Mouse (Mus musculus) thymus, adult 18-20 months (tissue): Measurements from ENCODE around the gene Ppp1r14b.

ENCODE experiments used
- DNase-seq, 2 experiments: peaks; one replicate each; pipeline ENCODE4 v3.0.0; 2022; ENCODE audit warnings: mixed read lengths in 2 of 2

The Ppp1r14b gene

DNA sequence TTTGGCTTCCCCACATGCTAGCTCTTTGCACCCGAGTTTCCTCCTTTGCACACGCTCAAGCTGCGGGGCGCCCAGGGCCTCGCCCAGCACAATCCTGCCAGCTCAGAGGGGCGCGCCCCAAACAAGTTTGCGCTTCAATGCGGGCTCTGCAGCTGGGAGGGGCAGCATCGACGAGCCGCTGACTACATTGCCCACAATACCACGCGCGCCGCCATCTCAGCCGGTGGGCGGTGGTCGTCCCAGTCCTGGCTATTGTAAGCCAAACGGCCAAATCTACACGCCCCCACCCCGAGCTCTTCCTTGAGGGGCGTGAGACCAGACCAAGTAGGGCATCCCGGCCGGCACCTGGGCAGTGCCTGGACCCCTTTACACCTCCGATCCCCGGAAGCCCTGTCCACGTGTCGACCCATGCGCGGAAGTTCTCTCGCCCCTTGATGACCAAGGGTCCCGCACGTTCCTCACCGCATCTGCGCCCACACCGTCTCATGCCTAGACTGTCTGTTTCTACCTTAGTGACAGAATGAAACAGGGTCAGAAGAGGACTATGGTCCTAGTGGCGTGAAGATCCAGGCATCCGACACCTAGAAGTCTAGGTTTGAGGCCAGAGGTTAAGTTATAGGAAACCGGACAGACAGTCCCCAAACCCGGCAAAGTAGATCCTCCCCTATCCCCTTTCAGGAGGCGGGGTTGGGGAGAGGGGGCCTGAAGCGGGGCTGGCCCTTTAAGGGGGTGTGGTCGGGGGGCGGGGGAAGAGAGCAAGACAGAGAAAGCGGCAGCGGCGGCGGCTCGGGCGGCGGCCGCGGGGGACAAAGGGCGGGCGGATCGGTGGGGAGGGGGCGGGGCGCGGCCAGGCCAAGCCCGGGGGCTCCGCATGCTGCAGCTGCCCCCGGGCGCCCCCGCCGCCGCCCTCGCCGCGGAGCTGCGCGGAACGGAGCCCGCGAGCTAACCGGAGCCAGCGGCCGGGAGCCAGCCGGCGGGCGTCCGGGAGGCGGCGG is at the start of gene Ppp1r14b:
Gene Ppp1r14b, plus strand, starts transcription at position 758 of the 995 bp plus-strand sequence.
- peak; percentile 78 to 83 for DNase-seq

DNA sequence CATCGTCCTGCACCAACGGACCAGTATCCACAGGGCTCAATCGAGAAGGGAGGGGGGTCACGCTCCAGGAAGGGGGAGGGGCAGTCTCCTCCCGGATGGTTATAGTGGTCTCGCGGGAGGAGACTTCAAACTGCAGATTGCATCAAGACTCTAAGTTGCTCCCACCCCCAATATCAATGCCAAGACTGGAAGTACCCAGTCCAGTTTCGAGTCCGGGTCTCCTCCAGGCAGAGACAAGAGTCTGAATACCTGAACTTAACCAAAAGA is 49.5 kb upstream of the Ppp1r14b start, which contains the start of gene Catsperz:
Gene Catsperz, minus strand, starts transcription at position 74 of the 267 bp plus-strand sequence.
- DNase-seq: no peak

DNA sequence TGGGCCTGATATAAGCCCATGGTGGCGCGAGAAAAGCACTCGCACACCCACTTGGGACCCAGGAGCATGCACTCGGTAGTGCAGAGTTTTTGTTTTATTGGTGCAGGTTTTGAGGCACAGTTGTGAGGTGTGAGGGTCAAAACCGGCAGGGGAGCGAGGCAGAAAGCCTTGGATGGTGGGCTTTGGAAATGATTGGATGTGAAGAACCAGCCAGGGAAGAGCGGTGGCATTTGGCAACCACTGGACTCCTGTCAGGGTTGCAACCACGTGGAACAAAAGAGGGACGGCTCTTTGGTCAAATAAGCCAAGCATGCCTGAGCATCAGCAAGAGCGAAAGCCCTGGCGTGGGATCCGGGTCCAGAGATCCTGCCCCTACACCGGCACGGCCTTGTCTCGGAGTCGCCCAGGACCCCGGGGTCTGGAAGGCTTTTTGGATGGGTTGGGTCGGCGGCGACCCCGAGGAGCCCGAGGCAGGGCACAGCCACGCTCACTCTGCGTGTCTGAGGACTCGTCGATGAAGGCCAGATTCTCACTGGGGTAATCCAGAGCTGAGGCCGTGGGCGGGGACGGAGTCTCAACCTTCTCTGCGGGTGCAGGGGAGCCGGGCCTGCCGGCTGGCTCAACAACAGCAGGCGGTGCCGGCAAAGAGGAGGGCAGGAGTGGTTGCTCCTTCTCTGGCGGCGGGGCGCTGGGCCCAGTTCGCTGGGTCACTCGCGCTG is 49.0 kb upstream of the Ppp1r14b start:
- no peak for DNase-seq

DNA sequence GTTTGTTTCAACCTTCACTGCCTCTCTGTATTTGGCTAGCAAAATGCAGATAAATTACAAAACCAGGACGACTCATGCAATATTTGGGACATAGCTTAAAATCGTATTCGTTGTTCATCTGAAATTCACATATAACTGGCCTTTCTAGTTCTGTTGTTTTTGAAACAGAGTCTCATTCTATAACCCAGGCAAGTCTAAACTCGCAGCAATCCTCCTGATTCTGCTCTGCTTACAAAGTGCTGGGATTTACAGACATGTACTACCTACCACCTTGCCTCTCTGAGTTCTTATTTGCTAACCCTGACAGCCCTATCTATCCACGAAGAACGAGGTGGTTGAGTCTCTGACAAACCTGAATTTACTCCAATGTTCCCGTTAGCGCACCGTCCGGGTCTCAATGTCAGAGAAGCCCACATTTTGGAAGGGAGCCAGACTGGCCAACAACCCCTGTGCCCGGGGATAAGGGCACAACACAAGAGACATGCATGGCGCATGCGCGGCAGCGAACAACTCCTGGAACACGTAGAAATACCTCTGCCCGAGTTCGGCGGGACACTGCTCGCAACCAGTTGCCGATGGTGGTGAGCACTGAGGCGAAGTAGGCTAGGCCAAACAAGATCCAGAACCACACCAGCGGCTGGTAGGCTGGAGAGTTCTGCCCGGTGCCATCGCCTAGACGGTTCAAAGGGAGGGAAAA is 48.1 kb upstream of the Ppp1r14b start:
- no peak for DNase-seq

DNA sequence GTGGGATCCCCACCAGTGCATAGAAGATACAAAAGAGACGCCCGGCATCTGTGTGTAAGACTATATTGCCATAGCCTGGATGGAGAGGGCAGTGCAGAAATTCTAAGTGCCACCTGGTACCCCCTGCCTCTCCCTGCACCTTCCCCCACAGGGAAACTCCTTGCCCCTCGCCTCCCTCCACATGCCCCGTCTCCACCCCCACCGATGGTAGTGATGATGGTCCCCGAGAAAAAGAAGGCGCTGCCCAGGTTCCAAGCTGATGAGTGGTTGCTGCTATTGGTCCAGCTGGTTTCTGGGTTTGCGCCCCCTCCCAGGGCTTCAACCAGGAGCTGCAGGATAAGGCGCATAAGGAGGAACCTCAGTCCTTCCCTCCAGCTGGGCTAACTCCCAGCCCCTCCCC is 46.7 kb upstream of the Ppp1r14b start:
- no peak for DNase-seq

DNA sequence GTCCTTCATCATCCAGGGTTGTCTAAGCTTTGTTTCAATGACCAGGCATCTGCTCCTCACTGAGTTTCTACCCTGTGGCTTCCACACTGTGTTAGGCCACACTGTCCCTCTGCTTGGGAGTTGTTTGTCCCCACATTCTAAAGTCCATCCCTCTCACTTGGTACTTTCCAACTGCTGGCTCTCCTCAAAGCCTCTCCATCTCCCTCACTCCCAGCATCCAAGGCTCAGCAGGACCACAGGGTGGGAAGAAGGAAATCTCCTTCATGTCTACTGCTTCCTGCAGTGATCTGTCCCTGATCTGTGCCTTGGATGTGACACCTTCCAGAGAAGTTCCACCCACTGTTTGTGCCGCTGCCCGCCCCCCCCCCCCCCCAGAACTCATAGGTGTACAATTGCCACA is 43.8 kb upstream of the Ppp1r14b start:
- no peak for DNase-seq

DNA sequence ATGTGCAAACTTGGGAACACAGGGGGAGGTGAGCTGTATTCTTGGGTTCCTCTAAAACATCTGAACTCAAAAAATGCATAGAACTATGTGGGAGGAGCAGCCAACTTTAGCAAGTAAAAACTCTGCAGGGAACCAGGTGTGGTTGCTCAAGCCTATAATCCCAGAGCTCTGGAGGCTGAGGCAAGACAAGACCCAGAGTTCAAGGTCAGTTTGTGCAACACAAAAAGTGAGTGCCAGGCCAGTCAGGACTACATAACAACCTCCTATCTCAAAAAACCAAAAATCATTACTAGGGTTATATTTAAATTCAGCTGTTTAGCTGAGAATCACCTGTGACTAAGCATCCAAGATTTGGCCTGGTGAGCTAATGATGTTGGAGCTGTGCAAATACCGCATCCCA is 42.8 kb upstream of the Ppp1r14b start:
- DNase-seq: no peak

DNA sequence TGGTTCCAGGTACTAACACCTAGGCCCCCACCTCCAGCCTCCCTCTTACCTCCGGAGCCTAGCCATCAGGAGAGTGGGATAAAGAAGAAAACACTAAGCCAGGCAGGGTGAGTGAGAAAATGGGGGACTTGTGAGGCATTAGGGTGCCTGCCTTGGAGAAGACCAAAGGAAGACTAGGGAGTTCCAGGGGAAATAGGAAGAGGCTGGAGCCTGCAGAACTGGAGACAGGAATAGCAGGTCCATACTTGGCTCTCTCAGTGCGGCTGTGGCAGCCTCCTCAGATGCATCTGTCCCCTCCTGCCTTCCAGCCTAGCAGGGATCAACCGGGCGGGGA is 41.7 kb upstream of the Ppp1r14b start:
- DNase-seq: no peak

DNA sequence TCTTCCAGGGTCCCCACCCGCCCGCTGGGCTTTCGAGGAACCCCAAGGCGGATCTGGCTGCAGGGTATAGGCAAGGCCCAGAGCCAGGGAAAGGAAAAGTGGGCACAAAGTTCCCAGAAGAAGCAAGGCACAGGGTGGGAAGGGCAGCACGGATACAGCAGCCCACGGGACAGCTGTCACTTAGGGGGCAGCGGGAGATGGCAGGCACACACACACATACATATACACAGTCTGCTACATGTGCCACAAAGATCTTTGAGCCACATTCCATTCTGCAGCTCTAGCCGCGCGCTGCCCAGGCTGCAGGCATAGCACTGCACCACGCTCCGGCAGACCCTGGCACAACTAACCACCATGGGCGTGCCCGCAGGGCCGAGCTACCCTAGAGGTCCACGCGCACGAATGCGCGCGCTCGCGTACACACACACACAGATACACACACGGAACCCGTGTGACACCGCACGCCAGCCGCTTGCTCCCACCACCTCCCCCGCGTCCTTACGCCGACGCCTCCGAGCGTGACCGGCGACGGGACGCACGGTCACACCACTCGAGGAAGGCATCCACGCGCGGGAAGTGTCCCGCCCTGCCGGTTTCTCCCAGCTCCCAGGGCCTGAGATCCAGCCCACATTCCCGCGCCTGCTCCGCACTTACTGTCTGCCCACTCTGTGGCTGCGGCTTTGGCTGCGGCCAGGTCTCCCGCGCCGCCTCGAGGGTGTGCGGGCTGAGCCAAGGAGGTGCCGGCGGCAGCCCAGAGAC is 41.2 kb upstream of the Ppp1r14b start:
- DNase-seq: no peak

DNA sequence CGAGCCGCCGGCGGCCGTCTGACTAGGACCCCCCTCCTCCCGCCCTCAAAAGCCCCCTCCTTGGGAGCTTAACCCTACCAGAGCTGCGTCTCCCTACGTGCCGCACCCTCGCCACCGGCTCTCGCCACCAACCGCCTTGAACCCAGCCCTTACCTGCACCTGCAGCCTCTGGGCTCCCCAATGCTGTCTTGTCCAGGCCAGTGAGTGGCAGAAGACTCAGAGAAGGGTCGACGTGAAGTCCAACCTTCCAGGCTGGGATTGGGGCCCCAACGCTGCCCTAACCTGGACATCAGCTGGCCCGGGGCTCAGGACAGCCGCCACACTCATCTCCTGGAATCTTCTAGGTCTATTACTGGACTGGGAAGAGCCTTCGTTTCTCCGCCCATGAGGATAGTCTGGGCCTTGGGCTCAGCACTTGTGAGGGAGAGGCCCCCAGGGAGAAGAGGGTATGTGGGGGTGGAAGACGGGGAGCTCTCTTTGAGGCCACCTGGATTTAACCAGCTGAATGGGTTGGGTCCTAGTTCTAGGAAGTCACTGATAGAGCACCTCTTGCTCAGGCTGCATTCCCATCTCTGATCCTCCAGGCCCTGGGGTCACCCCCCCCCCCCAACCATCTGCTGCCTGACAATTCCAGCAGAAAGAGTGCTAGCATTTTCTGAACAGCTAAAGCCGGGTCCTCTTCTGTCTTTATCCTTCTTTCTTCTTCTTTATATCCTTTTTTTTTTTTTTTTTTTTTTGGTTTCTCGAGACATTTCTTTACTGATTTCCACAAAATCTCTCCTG is 40.4 kb upstream of the Ppp1r14b start, which contains the start of gene Kcnk4:
Gene Kcnk4, minus strand, starts transcription at position 321 of the 783 bp plus-strand sequence.
- DNase-seq: no peak

DNA sequence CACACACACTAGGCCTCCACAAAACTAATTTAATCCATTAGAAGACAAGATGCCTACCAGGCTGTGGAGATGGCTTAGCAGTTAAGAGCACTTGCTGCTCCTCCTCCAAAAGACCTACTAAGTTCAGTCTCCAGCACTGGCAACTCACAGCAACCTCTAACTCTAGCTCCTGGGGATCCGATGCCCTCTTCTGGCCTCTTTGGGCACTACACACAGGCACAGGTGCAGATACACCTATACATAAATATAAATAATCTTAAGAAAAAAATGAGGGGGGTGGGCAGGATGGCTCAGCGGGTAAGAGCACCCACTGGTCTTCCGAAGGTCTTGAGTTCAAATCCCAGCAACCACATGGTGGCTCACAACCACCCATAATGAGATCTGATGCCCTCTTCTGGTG is 38.5 kb upstream of the Ppp1r14b start:
- no peak for DNase-seq

DNA sequence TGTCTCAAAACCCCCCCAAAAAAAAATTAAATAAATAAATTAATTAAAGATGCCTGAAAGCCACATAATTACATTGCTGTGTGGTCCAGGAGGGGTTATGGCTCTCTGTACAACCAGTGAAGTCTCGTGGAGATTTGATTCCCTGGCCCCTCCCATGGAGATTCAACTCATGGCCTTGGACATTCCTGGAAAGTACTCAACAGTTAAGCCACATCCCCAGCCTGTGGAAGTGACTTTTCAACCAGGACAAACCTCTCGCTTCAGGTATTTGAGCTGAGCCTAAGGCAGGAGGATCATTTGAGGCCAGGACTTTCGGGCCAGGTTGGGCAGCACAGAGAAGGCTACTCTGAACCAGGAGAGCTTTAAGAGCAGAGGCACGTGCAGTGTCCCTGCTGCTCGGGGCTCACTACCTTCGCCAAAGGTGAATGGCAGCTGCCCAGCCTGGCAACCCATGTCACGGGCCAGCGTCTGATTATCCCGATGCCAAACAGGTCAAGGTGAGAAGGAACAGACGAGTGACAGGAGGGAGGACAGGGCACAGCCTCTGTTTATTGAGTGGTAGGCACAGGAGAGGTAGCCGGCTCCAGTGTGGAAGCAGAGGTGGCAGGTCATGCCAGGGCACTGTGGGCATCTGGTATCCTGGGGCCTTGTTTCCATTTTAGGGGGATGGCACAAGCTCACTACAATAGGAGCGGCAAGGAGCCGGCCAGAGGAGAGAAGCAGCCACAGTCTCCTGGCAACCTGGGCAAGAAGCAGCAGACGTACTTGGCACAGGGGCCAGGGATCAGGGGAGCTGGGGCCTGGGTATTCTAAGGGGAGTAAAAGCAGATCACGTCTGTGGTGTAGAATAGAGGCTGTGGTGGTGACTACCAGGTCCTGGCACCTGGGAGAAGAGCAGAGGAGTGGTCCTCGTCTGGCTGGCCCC is 37.0 kb upstream of the Ppp1r14b start:
- DNase-seq: no peak

DNA sequence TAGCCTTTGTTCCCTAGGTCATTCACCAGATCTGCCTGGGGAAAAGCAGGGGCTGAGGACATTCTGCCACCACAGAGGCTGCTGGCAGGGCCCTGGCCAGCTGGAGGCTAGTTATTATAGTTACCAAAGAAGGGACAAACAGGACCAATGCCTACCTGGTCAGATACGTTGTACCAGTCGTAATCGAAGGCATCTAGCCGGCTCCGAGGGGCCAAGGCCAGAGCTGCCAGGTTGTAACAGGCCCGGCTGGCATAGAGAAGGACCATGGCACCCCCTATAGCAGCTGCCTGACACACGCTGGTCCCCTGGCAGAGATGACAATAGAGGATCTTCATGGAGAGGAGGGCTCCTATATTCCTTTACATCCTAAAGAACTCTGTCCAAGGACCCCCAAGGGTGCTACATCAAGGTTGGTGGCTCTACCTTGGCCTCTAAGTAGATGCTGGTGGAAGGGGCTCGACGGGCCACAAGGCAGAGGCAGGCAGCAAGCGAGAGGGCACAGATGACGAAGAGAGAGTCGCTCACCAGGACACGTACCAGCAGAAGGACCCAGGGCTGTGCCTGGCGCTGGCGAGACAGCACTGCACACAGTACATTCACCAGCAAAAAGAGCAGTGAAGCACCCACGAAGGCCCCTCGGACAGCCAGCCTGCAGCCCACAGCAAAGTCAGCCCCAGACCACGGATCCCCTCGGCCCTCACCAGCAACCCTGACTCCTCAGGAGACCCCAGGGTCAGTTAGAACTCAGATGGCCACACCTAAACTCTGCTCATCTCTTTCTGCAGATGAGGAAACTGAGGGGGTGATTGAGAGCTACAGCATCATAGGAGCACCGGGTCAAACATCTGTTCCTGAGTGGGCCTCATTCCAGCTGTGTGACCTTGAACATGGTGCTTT is 35.4 kb upstream of the Ppp1r14b start:
- DNase-seq: no peak

DNA sequence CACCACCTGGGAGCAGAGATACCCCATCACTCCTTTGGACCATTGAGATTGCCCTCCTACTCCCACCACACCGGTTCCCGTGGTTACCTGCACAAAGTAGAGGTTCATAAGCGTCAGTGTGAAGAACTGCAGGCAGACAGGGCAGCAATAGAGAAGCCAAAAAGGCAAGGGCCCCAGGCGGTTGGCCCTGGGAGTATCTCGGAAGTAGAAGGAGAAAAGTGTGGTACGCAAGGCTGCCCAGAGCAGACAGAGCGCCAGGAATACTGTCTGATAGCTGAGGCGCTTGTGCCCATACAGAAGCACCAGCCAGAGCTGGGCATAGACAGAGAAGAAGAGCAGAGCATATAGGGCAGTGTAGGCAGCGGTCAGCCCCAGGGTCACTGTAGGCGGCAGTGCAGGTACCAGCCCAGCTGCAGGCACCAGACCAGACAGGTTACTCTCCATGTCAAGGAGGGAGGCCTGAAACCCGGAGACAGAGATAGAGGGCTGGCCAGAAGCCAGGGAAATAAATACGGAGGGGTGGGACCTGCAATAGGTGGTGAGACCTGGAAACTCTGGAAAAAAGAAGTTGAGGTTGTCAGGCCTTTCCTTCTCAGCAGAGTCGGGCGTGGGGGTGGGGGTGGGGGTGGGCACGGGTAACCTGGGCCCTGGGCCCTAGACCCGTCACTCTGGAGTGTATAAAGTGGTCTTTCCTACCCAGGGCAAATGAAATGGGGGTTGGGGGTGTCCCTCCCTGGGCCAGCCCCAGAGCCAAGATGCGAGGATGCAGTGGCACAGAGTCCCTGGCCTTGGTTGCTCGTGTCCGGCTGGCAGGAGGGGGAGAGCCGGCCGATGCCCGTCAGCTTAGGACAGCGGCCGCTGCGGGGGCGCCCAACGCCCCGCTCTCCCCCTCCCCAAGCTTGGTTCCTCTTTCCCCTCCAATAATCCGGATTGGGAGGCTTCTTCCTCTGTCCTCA is 34.1 kb upstream of the Ppp1r14b start:
- peak in 1 of 2 experiments; percentile 45 for DNase-seq

DNA sequence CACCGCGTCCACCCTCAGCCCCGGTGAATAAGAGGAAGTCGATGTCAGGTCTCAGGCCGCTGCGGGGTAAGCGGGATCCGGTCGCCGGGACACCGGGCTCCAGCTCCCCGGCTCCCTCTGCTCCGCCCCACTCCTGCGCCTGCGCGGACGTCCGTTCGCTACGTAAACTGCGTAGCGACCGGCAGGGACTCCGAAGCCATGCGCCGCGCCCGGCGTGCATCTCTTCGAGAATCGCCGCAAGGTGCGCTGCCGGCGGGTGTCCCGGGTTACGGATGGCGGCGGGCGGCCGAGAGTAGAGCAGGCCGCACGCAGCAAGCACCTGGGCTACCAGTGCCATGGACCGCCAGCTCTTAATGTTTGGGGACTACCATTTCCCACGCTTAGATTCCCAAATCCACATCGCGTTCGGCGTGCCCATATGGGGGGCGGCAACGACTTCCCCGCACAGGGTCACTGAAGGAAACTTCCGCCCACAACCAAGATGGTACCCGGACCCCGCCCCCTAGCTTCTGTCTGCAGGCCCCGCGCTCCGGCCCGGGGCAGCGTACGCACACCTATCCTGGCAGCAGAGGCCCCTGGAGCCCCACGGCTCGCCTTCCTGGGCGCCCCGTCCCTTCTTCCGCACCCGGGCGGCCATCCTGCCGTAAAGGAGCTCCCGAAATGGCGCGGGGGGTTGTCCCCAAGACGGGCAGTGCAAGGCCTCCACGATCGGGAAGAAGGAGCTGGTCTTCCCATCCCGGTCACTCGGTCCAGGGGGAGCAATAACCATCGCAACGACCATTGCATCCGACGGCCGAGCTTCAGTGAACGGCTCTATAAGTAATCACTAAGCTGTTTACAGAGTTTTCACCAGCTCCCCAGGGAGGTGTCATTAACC is 33.2 kb upstream of the Ppp1r14b start, which contains the start of gene Bad:
Gene Bad, plus strand, starts transcription at position 490 of the 877 bp plus-strand sequence.
- peak; percentile 86 to 88 for DNase-seq

DNA sequence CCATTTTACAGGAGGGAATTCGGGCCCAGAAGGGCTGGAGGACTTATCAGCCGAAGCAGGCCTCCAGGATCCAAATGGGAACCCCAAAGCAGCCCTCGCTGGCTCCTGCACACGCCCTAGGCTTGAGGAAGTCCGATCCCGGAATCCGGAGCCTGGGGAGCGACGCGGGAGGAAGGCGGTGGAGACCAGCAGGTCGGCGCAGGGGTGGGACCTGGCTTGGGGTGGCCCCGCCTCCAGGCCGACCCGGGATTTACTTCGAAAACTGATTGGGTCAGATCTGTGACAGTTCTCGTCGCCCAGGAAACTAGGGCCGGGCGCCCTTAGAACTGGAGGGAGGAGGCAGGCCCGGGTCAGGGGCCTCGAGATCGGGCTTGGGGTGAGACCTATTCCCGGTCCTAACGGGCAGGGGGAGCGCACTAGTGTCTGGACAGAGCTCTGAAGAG is 32.5 kb upstream of the Ppp1r14b start, which contains the start of gene Gpr137:
Gene Gpr137, minus strand, starts transcription at position 232 of the 443 bp plus-strand sequence.
- DNase-seq: peak; percentile 95 to 96

DNA sequence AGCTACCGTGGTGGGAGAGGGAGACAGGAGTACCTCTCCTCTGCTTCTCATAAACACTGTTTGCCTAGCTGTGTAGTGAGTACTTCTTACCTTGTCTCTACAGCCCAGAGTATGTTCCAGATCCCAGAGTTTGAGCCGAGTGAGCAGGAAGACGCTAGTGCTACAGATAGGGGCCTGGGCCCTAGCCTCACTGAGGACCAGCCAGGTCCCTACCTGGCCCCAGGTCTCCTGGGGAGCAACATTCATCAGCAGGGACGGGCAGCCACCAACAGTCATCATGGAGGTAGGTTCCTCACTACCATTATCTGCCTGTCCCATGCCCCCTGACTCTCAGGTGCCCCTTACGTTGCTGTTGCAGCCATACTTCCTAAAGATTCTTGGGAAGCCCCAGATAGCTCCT is 32.0 kb upstream of the Ppp1r14b start:
- peak in 1 of 2 experiments; percentile 24 for DNase-seq
